ENCODE assay signal across 25 mouse cellular contexts in the genomic region with DNA sequence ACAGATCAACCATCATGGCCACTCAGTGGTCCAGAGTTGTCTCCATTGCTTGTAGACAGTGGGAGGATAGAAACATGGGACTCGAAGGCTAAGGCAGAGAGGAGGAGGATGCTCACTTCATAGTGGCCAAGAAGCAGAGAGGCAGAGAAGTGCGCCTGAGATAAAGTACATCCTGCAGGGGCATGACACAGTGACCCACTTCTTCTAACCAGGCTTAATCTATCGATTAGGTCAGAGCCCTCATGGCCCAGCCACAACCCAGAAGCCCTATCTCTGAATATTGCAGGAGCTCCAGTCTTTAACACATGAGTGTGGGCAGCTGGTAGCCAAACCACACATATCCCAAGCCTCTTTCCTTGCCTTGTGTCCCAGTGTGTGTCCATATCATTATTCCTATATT.
"Had no signal": no experiment of that assay in that cellular context is flagged by ENCODE, and none has a peak within 500 bp of the region (broad histone marks: within the 10 kb centered on the region; RNA-seq: fewer than 3 reads in every experiment).

No protein-coding gene starts in this region.

- H3K27ac ChIP-seq: embryonic facial prominence, embryonic 10.5 days; embryonic facial prominence, embryonic 12.5 days; embryonic facial prominence, embryonic 13.5 days; embryonic facial prominence, embryonic 15.5 days; forebrain, embryonic 10.5 days; forebrain, embryonic 12.5 days; forebrain, embryonic 13.5 days; forebrain, embryonic 15.5 days; gastrocnemius, adult 2 months had no signal

- H3K4me3 ChIP-seq: embryonic facial prominence, embryonic 10.5 days; embryonic facial prominence, embryonic 12.5 days; embryonic facial prominence, embryonic 13.5 days; embryonic facial prominence, embryonic 15.5 days; erythroblast, embryonic 14.5 days; forebrain, embryonic 10.5 days; forebrain, embryonic 12.5 days; forebrain, embryonic 13.5 days; forebrain, embryonic 15.5 days; gastrocnemius, adult 2 months had no signal

- H3K27me3 ChIP-seq: embryonic facial prominence, embryonic 12.5 days; embryonic facial prominence, embryonic 13.5 days; embryonic facial prominence, embryonic 15.5 days; forebrain, embryonic 12.5 days; forebrain, embryonic 13.5 days; forebrain, embryonic 15.5 days had no signal

- H3K9me3 ChIP-seq: embryonic facial prominence, embryonic 10.5 days; embryonic facial prominence, embryonic 12.5 days; embryonic facial prominence, embryonic 13.5 days; embryonic facial prominence, embryonic 15.5 days; forebrain, embryonic 10.5 days; forebrain, embryonic 12.5 days; forebrain, embryonic 13.5 days; forebrain, embryonic 15.5 days had no signal

- H3K4me1 ChIP-seq: forebrain, embryonic 13.5 days had no signal

- DNase-seq: cerebellum, adult 2 months; cerebellum, adult 8-10 months; cerebellum, adult 9-10 months; cerebellum, adult 9-11 months; cerebellum, postnatal 10 days; cerebellum, postnatal 14 days; cerebellum, postnatal 25 days; cerebellum, postnatal 36 days; embryo, embryonic 11 days; forebrain, postnatal 0 days; gastrocnemius, adult 2 months; gastrocnemius, postnatal 10 days; gastrocnemius, postnatal 14 days; gastrocnemius, postnatal 25 days; gastrocnemius, postnatal 36 days; heart, adult 18-20 months had no signal

- H3K36me3 ChIP-seq: embryonic facial prominence, embryonic 10.5 days; embryonic facial prominence, embryonic 12.5 days; embryonic facial prominence, embryonic 13.5 days; embryonic facial prominence, embryonic 15.5 days; forebrain, embryonic 10.5 days; forebrain, embryonic 12.5 days; forebrain, embryonic 15.5 days had no signal

- H3K9ac ChIP-seq: embryonic facial prominence, embryonic 12.5 days; embryonic facial prominence, embryonic 13.5 days; embryonic facial prominence, embryonic 15.5 days; forebrain, embryonic 12.5 days; forebrain, embryonic 13.5 days; forebrain, embryonic 15.5 days; forebrain, postnatal 0 days had no signal
